Mouse (Mus musculus): Measurements from ENCODE around the gene Specc1. TPM values are rescaled to one million over a fixed set of nuclear protein-coding genes. Genes with fewer than 3 reads are reported as not detected.

Specc1 gene
- polyA plus RNA-seq, 1 experiment, result 28.9 TPM

DNA sequence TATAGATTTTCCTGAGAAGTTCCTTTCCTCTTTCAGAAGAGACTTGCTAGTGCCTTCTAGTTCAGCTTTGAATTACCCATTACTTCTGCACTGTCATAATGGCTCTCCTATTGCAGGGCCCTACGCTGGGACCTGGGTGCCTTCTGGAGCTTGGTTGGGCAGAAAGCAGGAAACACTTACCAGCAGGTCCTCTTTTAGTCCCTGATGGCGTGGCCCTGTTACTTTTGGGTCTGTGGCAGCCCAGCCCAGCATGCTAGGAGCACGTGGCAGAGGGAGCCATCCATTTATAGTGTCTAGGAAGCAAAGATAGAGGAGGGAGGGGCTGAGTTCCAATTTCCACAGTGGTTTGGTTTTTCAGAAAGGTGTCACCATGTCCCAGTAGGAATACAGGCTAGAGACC is 63.3 kb downstream of the Specc1 start:
- H3K4me3 ChIP-seq (ENCODE audit: extremely low read depth, insufficient read depth, insufficient read length), result no peak overlapping the region
- H3K4me1 ChIP-seq (ENCODE audit: control insufficient read depth, insufficient read depth, insufficient read length), result no peaks in the 10 kb centered on the region

GRCm38 (mm10) chr11:62020898-62021297 is 64.3 kb downstream of the Specc1 start:
- Histone ChIP-seq H3K4me1 (ENCODE audit: control insufficient read depth, insufficient read depth, insufficient read length) (no peaks in the 10 kb centered on the region), H3K27me3 (ENCODE audit: control insufficient read depth, insufficient read depth, low read length) (no peaks in the 10 kb centered on the region), H3K4me3 (ENCODE audit: extremely low read depth, insufficient read depth, insufficient read length) (no peak overlapping the region), H3K36me3 (ENCODE audit: control insufficient read depth, insufficient read depth, low read length) (no peaks in the 10 kb centered on the region), H3K27ac (ENCODE audit: insufficient read depth, low read length) (no peak overlapping the region)
- TF ChIP-seq POLR2A (IDR thresholded peaks at IDR 0.05; ENCODE audit: low read depth, low read length) (no peak), CTCF (IDR thresholded peaks at IDR 0.05; ENCODE audit: extremely low read depth, insufficient read depth, insufficient read length, insufficient replicate concordance) (no peak)
- no peak for DNase-seq (ENCODE audit: low read depth in 1 of 2, low spot score in 2 of 2)
- WGBS, result 100% methylated on average over 1 of the region's 1 CpGs

More for the DNA sequence above, 63.3 kb downstream of the Specc1 start:
- DNase-seq (ENCODE audit: low read depth in 1 of 2, low spot score in 2 of 2), result no peak
- Histone ChIP-seq H3K36me3 (ENCODE audit: control insufficient read depth, insufficient read depth, low read length) (no peaks in the 10 kb centered on the region), H3K27me3 (ENCODE audit: control insufficient read depth, insufficient read depth, low read length) (no peaks in the 10 kb centered on the region), H3K27ac (ENCODE audit: insufficient read depth, low read length) (no peak overlapping the region)
- 83% methylated on average over 3 of the region's 3 CpGs for WGBS
- TF ChIP-seq CTCF (IDR thresholded peaks at IDR 0.05; ENCODE audit: extremely low read depth, insufficient read depth, insufficient read length, insufficient replicate concordance) (no peak), POLR2A (IDR thresholded peaks at IDR 0.05; ENCODE audit: low read depth, low read length) (no peak)

DNA sequence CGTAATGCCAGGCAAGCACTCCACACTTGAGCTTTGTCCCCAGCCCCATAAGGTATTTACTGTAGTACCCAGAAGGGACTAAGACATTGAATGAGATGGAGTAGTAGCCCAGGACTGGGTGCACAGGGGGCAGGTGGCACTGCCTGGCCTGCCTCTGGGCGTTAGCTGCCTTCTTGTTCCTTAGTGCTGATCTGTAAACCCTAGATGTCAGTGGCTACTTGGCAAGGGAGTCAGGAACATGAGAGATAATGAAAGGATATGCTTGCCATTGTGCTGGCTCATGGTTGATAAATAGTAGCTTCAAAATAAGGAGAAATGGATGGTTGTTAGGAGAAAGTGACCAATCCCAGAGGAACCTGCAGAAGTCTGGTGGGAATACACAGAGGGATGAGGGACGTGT is 65.5 kb downstream of the Specc1 start:
- H3K4me1 ChIP-seq (ENCODE audit: control insufficient read depth, insufficient read depth, insufficient read length), result no peaks in the 10 kb centered on the region
- 89% methylated on average over 3 of the region's 3 CpGs for WGBS
- no peak overlapping the region for H3K4me3 ChIP-seq (ENCODE audit: extremely low read depth, insufficient read depth, insufficient read length)
- no peaks in the 10 kb centered on the region for H3K27me3 ChIP-seq (ENCODE audit: control insufficient read depth, insufficient read depth, low read length)
- no peak for TF ChIP-seq POLR2A (IDR thresholded peaks at IDR 0.05; ENCODE audit: low read depth, low read length)
- no peak for TF ChIP-seq CTCF (IDR thresholded peaks at IDR 0.05; ENCODE audit: extremely low read depth, insufficient read depth, insufficient read length, insufficient replicate concordance)
- H3K36me3 ChIP-seq (ENCODE audit: control insufficient read depth, insufficient read depth, low read length), result no peaks in the 10 kb centered on the region
- DNase-seq (ENCODE audit: low read depth in 1 of 2, low spot score in 2 of 2), result no peak
- no peak overlapping the region for H3K27ac ChIP-seq (ENCODE audit: insufficient read depth, low read length)

- TF ChIP-seq CTCF (IDR thresholded peaks at IDR 0.05; ENCODE audit: extremely low read depth, insufficient read depth, insufficient read length, insufficient replicate concordance), result no peak
- no peak for TF ChIP-seq POLR2A (IDR thresholded peaks at IDR 0.05; ENCODE audit: low read depth, low read length)
- Histone ChIP-seq H3K27me3 (ENCODE audit: control insufficient read depth, insufficient read depth, low read length) (no peaks in the 10 kb centered on the region), H3K27ac (ENCODE audit: insufficient read depth, low read length) (no peak overlapping the region), H3K4me3 (ENCODE audit: extremely low read depth, insufficient read depth, insufficient read length) (no peak overlapping the region), H3K36me3 (ENCODE audit: control insufficient read depth, insufficient read depth, low read length) (no peaks in the 10 kb centered on the region), H3K4me1 (ENCODE audit: control insufficient read depth, insufficient read depth, insufficient read length) (no peaks in the 10 kb centered on the region)
- DNase-seq (ENCODE audit: low read depth in 1 of 2, low spot score in 2 of 2), result no peak
- 91% methylated on average over 8 of the region's 8 CpGs for WGBS
Observed at GRCm38 (mm10) chr11:62022718-62023493, 66.3 kb downstream of the Specc1 start.

DNA sequence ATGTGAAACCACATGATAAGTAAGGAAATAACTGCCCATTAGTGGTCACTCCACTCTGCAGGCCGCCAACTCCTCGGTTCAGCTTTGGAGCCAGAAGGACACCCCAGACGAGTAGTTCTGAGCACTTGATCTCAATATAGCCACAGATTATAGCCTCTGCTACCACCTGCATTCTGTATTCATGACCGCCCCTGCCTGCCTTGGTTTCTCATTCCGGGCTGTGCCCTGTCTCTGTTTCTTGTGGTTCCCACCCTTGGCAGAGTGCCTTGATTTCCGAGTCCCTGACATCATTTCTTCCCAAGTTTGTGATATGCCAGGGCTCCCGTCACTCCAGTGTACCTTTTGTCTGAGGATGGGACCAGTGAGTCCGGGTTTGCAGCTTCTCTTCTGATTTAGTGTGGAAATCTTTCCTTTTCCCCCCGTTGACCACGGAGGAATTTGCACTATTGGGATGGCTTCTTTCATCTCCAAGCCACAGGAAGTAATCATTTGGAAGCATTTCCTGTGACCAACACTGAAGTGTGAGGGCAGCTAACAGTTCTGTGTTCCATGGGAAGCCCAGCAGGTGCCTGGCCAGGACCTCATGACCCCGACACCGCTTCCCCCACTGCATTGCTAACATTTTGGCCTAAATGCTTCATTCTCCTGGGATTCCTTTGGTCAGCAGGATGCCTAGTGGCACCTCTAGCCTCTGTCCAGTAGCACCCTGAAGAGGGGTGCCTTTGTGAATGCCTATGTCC is 67.1 kb downstream of the Specc1 start:
- H3K4me1 ChIP-seq (ENCODE audit: control insufficient read depth, insufficient read depth, insufficient read length), result no peaks in the 10 kb centered on the region
- no peak for DNase-seq (ENCODE audit: low read depth in 1 of 2, low spot score in 2 of 2)
- H3K36me3 ChIP-seq (ENCODE audit: control insufficient read depth, insufficient read depth, low read length), result no peaks in the 10 kb centered on the region
- no peak overlapping the region for H3K27ac ChIP-seq (ENCODE audit: insufficient read depth, low read length)
- H3K27me3 ChIP-seq (ENCODE audit: control insufficient read depth, insufficient read depth, low read length), result no peaks in the 10 kb centered on the region
- H3K4me3 ChIP-seq (ENCODE audit: extremely low read depth, insufficient read depth, insufficient read length), result no peak overlapping the region
- TF ChIP-seq CTCF (IDR thresholded peaks at IDR 0.05; ENCODE audit: extremely low read depth, insufficient read depth, insufficient read length, insufficient replicate concordance), result no peak
- TF ChIP-seq POLR2A (IDR thresholded peaks at IDR 0.05; ENCODE audit: low read depth, low read length), result no peak
- 88% methylated on average over 12 of the region's 12 CpGs for WGBS

GRCm38 (mm10) chr11:62024234-62024601 is 67.7 kb downstream of the Specc1 start:
- no peaks in the 10 kb centered on the region for H3K4me1 ChIP-seq (ENCODE audit: control insufficient read depth, insufficient read depth, insufficient read length)
- no peak overlapping the region for H3K4me3 ChIP-seq (ENCODE audit: extremely low read depth, insufficient read depth, insufficient read length)
- no peaks in the 10 kb centered on the region for H3K27me3 ChIP-seq (ENCODE audit: control insufficient read depth, insufficient read depth, low read length)
- TF ChIP-seq POLR2A (IDR thresholded peaks at IDR 0.05; ENCODE audit: low read depth, low read length), result no peak
- TF ChIP-seq CTCF (IDR thresholded peaks at IDR 0.05; ENCODE audit: extremely low read depth, insufficient read depth, insufficient read length, insufficient replicate concordance), result no peak
- no peak for DNase-seq (ENCODE audit: low read depth in 1 of 2, low spot score in 2 of 2)
- no peak overlapping the region for H3K27ac ChIP-seq (ENCODE audit: insufficient read depth, low read length)
- H3K36me3 ChIP-seq (ENCODE audit: control insufficient read depth, insufficient read depth, low read length), result no peaks in the 10 kb centered on the region
- WGBS, result 85% methylated on average over 8 of the region's 8 CpGs

DNA sequence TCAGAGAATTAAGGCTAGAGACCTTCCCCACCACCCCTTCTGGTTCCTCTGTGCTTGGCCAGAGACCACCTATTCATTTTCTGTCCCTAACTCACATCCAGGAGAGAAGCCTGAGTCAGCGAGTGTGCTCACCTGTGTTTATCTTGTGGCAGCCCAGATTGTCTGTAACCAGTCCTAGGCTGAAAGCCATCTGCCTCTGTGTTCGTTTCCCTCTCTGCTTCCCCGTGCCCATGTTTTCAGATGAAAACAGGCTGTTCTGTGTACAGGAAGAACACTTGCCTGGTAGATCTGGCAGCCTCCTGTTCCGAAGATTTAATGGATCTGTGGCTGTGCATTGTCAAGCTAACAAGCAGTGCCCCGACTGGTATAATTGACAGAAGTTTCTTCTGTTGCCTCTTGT is 68.4 kb downstream of the Specc1 start:
- H3K4me1 ChIP-seq (ENCODE audit: control insufficient read depth, insufficient read depth, insufficient read length), result no peaks in the 10 kb centered on the region
- TF ChIP-seq CTCF (IDR thresholded peaks at IDR 0.05; ENCODE audit: extremely low read depth, insufficient read depth, insufficient read length, insufficient replicate concordance), result no peak
- no peak for TF ChIP-seq POLR2A (IDR thresholded peaks at IDR 0.05; ENCODE audit: low read depth, low read length)
- H3K36me3 ChIP-seq (ENCODE audit: control insufficient read depth, insufficient read depth, low read length), result no peaks in the 10 kb centered on the region
- H3K27me3 ChIP-seq (ENCODE audit: control insufficient read depth, insufficient read depth, low read length), result no peaks in the 10 kb centered on the region
- H3K4me3 ChIP-seq (ENCODE audit: extremely low read depth, insufficient read depth, insufficient read length), result no peak overlapping the region
- no peak for DNase-seq (ENCODE audit: low read depth in 1 of 2, low spot score in 2 of 2)
- no peak overlapping the region for H3K27ac ChIP-seq (ENCODE audit: insufficient read depth, low read length)
- WGBS, result 88% methylated on average over 5 of the region's 5 CpGs

All from spleen, adult 2 months (tissue).